Mouse (Mus musculus) monocyte, adult 2 months (primary cell): ENCODE data around the gene Pfkl.
"Not testable (repeated sequence)": the region's sequence is repeated elsewhere in the genome, so short reads cannot be mapped to it uniquely, and the experiment has no call there.

ENCODE experiments used
- DNase-seq, 2 experiments: peaks; one replicate each; pipeline ENCODE4 v3.0.0; 2022; ENCODE audit warnings: low spot score in 2 of 2, low read depth in 1 of 2

Gene Pfkl

GRCm38 (mm10) chr10:78012661-78013495, 3.0 kb upstream of the Pfkl start:
- no peak for DNase-seq

DNA sequence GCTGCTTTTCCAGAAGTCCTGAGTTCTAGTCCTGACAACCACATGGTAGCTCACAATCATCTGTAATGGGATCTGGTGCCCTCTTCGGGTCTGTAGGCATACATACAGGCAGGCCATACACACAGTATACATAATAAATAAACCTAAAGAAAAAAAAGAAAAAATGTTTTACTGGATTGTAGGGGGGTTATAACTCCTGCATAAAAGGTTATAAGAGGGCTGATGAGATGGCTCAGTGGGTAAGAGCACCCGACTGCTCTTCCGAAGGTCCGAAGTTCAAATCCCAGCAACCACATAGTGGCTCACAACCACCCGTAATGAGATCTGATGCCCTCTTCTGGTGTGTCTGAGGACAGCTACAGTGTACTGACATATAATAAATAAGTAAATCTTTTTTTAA, 1.2 kb upstream of the Pfkl start:
- DNase-seq = not testable (repeated sequence)

DNA sequence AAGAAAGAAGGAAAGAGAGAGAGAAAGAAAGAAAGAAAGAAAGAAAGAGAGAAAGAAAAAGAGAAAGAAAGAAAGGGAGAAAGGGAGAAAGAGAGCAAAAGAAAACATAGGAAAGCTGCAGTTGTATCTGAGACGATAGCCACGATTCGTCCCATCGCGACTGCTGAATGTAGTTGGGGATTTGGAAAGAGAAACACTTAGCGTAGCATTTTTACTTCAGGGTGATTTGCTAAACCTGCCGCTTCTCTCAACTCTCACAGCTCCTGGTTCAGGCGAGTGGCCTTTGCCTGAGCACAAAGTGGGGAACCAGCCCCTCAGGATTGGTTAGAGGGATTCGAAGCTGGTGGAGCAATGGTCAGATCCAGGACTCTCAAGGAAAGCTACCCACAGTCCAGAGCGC, 452 bp upstream of the Pfkl start:
- DNase-seq = no peak

GRCm38 (mm10) chr10:78009184-78009944, 519 bp downstream of the Pfkl start:
- DNase-seq = peak; percentile 83 to 91

- no peak for DNase-seq
Measured at GRCm38 (mm10) chr10:78008169-78008568, 1.7 kb downstream of the Pfkl start.

DNA sequence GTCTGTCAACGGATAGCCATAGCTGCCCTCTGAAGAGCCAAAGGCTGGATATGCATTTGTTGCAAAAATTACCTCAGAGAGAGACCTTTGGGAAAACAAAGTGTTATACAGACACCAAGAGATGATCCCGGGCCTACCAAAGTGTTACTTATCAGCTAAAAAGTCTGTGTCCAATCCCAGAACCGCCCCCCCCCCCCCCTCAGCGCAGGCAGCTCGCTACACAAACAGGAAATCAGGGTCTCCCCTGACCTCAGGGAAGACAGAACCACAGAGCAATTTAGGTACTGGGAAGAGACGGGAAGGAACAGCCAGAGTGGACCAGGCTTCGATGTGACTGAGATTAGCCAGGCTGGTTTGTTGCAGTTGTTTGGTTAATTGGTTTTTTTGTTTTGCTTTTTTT, 2.7 kb downstream of the Pfkl start:
- DNase-seq = no peak

GRCm38 (mm10) chr10:78005791-78006438, 4.0 kb downstream of the Pfkl start:
- DNase-seq = no peak

DNA sequence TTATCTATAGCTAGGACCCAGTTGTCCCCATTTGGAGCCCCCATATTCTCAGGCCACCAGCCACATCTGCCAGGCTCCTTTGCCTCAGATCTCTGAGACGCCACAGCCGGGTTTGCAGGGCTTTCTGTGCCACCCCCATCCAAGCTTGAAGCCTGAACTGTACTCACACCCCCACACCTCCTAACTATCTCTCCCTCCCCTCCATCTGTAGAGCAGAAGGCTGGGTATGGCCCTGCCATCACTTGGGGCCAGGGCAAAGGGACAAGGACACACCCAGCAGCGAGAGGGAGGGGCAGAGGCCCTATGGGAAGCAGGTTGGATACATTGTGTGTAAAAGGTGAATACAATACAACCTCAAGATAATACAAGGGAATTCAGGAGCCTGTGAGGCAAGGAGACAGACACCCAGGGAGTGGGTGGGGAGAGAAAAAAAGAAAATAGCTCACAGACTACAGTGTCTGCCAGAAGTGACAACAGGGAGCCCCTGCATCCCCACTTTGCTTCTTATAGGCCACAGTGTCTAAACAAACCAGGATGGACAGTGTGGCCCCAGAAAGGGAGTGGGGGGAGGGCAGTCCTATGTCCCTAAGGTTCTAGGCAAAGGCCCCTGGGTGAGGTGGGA, 5.3 kb downstream of the Pfkl start:
- DNase-seq = no peak

- DNase-seq = no peak
Measured at GRCm38 (mm10) chr10:78002316-78002715, 7.6 kb downstream of the Pfkl start.

DNA sequence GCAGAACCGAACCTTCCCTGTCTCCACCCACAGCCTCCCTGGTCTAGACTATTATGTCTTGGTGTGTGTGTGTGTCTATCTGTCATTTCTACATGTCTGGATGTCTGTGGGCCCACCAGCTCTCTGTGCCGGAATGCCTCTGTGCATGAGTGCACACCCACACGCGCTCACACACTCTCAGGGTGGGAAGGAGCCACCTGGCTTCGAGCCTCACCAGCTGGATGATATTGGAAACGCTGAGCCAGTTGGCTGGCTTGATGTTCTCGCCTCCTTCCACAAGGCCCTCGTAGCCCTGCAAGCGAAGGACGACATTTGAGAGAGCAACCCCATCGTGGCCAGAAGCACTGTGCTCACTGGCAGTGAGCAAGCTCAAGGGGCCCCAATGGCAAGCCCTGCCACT, 8.1 kb downstream of the Pfkl start:
- DNase-seq = no peak

GRCm38 (mm10) chr10:78000200-78000599, 9.7 kb downstream of the Pfkl start:
- no peak for DNase-seq

GRCm38 (mm10) chr10:77995639-77996038, 14.2 kb downstream of the Pfkl start:
- no peak for DNase-seq

- no peak for DNase-seq
Measured at GRCm38 (mm10) chr10:77985775-77986174, 24.1 kb downstream of the Pfkl start.

DNA sequence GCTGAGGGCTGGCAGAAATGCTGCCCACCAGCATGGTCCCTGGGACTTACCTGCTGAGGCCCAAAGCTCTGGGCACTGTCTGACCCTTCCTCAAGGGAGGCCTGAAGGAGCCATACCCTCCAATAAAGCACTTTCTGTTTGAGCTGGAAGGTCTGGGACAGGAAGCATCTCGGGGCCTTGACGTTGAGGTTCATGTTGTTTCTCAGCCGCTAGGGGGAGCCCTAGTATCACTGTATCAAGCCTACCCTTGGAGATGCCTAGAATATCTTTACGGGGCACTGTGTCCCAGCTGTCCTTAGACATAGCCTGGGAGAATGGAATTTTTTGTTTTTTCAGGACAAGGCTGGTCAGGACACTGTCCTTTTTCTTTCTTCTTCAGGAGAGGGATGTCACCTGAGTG, 25.2 kb downstream of the Pfkl start:
- DNase-seq = peak in 1 of 2 experiments; percentile 50

DNA sequence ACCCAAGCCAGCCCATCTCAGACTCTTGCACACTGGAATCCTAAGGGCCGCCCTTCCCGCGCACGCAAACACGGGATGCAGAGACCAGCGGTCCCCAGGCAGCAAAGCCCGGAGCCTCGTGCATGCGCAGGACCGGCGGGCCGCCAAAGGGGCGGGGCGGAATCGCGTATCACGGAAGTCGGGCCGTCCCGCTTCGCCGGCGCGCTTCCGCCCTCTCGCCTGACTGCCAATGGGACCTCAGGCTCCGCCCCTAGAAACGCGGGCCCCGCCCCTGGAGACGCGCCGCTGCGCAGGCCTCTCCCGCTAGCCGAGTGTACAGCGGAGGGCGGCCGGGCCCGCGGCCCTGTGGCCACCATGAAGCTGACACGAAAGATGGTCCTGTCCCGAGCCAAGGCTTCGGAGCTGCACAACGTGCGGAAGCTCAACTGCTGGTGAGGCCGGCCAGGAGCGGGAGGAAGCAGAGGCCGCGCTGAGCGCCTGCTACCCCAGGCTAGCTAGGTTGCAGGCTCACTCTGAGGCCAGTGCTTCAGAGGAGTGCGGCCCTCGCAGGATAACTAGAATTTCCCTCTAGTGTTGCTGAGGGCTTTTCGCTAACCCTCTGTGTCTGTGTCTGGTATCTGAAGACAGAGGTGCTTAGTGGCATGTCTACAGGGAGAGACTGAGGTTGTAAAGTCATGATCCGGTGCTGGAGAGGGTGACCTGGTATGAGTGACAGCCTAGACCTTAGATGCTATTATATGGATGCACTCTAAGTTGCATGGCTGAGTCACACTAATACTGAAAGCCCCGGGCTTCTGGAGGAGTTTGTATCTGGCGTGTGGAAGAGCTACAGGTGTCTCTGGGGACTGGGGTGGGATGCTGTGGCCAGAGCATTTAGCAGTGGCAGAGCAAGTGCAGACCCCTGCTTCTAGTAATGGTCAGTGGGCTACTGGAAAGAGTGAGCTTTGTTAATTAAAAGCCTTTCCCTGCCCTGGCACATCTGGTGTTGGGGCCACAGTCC, 31.2 kb downstream of the Pfkl start, which contains the start of gene 1810043G02Rik:
1810043G02Rik (plus strand) TSS at position 174 of the 1,000 bp plus-strand sequence.
- peak; percentile 94 to 99 for DNase-seq

DNA sequence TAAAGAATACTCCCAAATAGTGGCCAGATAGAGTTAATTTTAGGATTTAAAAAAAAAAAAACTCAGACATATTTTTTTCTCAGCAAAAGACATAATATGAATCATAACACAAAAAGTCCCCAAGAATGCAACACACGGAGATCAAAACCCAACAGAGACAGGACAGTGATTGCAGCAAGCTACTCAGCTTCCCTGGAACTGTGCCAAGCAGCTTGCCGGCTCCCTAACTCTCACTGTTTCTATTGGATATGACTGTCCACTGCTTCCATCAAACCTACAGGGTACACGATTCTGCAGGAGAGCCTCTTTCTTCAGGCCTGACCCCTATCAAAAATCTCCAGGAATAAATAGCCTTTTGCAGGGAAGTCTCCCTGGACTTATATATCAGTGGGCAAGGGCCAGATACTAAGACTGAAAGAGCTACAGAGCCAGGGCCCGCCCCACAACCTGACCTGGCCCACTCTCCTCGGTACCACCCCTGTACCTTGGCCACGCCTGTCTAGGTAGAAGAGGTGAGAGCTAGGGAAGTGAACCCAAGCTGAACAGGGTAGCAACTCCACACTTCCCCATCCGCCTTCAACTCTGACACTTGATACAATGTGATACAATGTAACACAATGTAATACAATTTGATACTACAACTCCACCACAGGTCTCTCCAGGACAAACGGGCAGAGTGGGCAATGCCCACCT, 33.3 kb downstream of the Pfkl start:
- DNase-seq = no peak

GRCm38 (mm10) chr10:77975653-77976052, 34.2 kb downstream of the Pfkl start:
- DNase-seq = no peak

DNA sequence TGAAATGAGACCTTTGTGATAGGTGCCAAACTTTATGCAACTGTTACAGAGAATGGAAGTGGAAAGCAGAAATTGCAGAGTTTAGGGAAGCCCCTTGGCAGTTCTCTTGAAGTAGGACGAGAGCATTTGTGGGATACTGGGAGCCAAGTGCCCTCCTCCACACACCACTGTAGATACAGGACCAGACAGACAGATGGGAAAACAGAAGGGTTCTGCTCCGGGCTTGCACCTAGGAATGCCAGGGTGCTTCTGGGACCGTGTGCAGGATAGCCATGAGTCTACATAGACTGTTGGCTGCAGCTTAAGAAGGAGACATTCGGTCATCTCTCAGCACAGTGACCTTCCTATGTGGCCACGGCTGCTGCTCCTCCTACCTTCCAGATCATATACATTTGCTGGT, 35.1 kb downstream of the Pfkl start:
- no peak for DNase-seq

- peak in 1 of 2 experiments; percentile 16 for DNase-seq
Measured at GRCm38 (mm10) chr10:77974323-77974722, 35.6 kb downstream of the Pfkl start.
